9 mouse cellular contexts compared by ENCODE assay signal in genomic region chr2:44952830-44953422, GRCm38 (mm10). TPM values are rescaled to one million over a fixed set of nuclear protein-coding genes. Genes with fewer than 3 reads are reported as not detected.
A peak's percentile ranks its signal among the peaks of the same experiment; 100 is the strongest.
DNase-seq lines count a peak whose midpoint lies in the region; ATAC-seq and TF ChIP-seq lines count a peak whose summit lies in the region.
"Had no signal": no experiment of that assay in that cellular context is flagged by ENCODE, and none has a peak within 500 bp of the region (broad histone marks: within the 10 kb centered on the region; RNA-seq: fewer than 3 reads in every experiment).

No protein-coding gene starts in this region.

- peaks cover 11% of the 10 kb centered on the region for H3K4me1 ChIP-seq in limb, embryonic 10.5 days

- intact Hi-C loops in left cerebral cortex, postnatal 36 days (cut with DNase I): no loop called here

- H3K79me2 ChIP-seq in C2C12 (ENCODE audit: control insufficient read depth, insufficient read depth): no peaks in the 10 kb centered on the region

- H3K79me3 ChIP-seq in C2C12 (ENCODE audit: low read depth): no peaks in the 10 kb centered on the region

- TF ChIP-seq CTCF in C2C12 (IDR thresholded peaks at IDR 0.05; ENCODE audit: control insufficient read depth, insufficient read depth, insufficient read length): no peak

- DNase-seq in heart, adult 9 months (ENCODE audit: low spot score in 2 of 2): peak; percentile 35 to 46
- no peak for DNase-seq in limb, embryonic 10.5 days (ENCODE audit: low spot score)
- peak; percentile 15 for DNase-seq in splenic B cell, adult 2 months (ENCODE audit: low read depth, low spot score)
- DNase-seq in left cerebral cortex, postnatal 36 days (ENCODE audit: low spot score in 2 of 2): no peak
- DNase-seq in right cerebral cortex, adult 18-20 months: no peak
- DNase-seq in cerebellum, adult 8-10 months: no peak

- H3ac ChIP-seq in C2C12 (ENCODE audit: control insufficient read depth, insufficient read length, low read depth): no peak overlapping the region

- 52% methylated on average over 6 of the region's 6 CpGs for WGBS in limb, embryonic 10.5 days

- H3K27me3 ChIP-seq in C2C12 (ENCODE audit: control insufficient read depth, insufficient read depth, insufficient read length): no peaks in the 10 kb centered on the region
- no peaks in the 10 kb centered on the region for H3K27me3 ChIP-seq in limb, embryonic 10.5 days (ENCODE audit: low read depth, poor library complexity, severe bottlenecking)
- no peaks in the 10 kb centered on the region for H3K27me3 ChIP-seq in splenic B cell, adult 2 months (ENCODE audit: control insufficient read depth, insufficient read depth, low read length, poor library complexity, severe bottlenecking)
- H3K27me3 ChIP-seq: embryonic facial prominence, embryonic 12.5 days had no signal

- peak; percentile 48 for ATAC-seq in activated CD4-positive, CD25-positive, alpha-beta regulatory T cell, adult 4 months

- H3K9me3 ChIP-seq in limb, embryonic 10.5 days (replicated peaks): no peaks in the 10 kb centered on the region
- H3K9me3 ChIP-seq: embryonic facial prominence, embryonic 12.5 days had no signal

- no peaks in the 10 kb centered on the region for H3K36me3 ChIP-seq in C2C12 (ENCODE audit: control insufficient read depth, insufficient read depth)
- no peaks in the 10 kb centered on the region for H3K36me3 ChIP-seq in limb, embryonic 10.5 days
- H3K36me3 ChIP-seq in splenic B cell, adult 2 months (ENCODE audit: control insufficient read depth, insufficient read depth, low read length, poor library complexity, severe bottlenecking): no peaks in the 10 kb centered on the region
- H3K36me3 ChIP-seq: embryonic facial prominence, embryonic 12.5 days had no signal

- peak overlapping the region; percentile 16 for H3K27ac ChIP-seq in limb, embryonic 10.5 days
- H3K27ac ChIP-seq: embryonic facial prominence, embryonic 12.5 days had no signal

- H3K4me3 ChIP-seq in C2C12 (ENCODE audit: insufficient read depth, poor library complexity, severe bottlenecking): no peak overlapping the region
- H3K4me3 ChIP-seq in limb, embryonic 10.5 days: no peak overlapping the region
- H3K4me3 ChIP-seq: embryonic facial prominence, embryonic 12.5 days had no signal

TF ChIP-seq in C2C12, 6 proteins besides CTCF, POLR2A, EP300 and RAD21:
- TF ChIP-seq CEBPB (IDR thresholded peaks at IDR 0.05; ENCODE audit: low read depth) (peak; percentile 85), MYOG (IDR thresholded peaks at IDR 0.05; ENCODE audit: control insufficient read depth, extremely low read depth, insufficient read length) (no peak)

RNA-seq across cellular contexts. Expression of gene Gtdc1, which starts 25.5 kb away (rescaled TPM):
- polyA plus RNA-seq in C2C12 (2012; fragmentation: generic; extraction: Trizol): 3.6 TPM
- polyA plus RNA-seq in activated CD4-positive, CD25-positive, alpha-beta regulatory T cell, adult 4 months (2017; shearing (Covaris generic)): 10 to 100 TPM; 16.2 to 16.6 TPM
- 7.6 and 9.8 TPM in 2 replicates for polyA plus RNA-seq in limb, embryonic 10.5 days (2016; fragmentation: Nextera tagmentation; extraction: Ambion mirVana)
- 10 to 100 TPM; 87.1 TPM for total RNA-seq in left cerebral cortex, postnatal 36 days (2021)

Comparison
In these comparisons a context has a peak if more than half of its experiments do, and no peak if none do; other contexts are left out.
1. DNase-seq: peak in heart, adult 9 months (2 of 2) and splenic B cell, adult 2 months (single experiment); none in limb, embryonic 10.5 days (single experiment), left cerebral cortex, postnatal 36 days (0 of 2), right cerebral cortex, adult 18-20 months (single experiment) and cerebellum, adult 8-10 months (single experiment).